Mouse (Mus musculus): Measurements from ENCODE around the gene Hacd3. TPM values are rescaled to one million over a fixed set of nuclear protein-coding genes. Genes with fewer than 3 reads are reported as not detected.

Hacd3 gene
- polyA plus RNA-seq (2012; rRNA removed), result 150 and 152 TPM in 2 replicates

- no peaks in the 10 kb centered on the region for H3K27me3 ChIP-seq (ENCODE audit: control insufficient read depth, insufficient read depth, low read length)
- under 1% methylated on average over 81 of the region's 81 CpGs for WGBS
- peak; percentile 95 for TF ChIP-seq POLR2A (IDR thresholded peaks at IDR 0.05; ENCODE audit: borderline replicate concordance, insufficient read depth, low read length)
- TF ChIP-seq CTCF (IDR thresholded peaks at IDR 0.05; ENCODE audit: borderline replicate concordance, insufficient read depth, low read depth, low read length), result no peak
- H3K4me3 ChIP-seq (replicated peaks; ENCODE audit: insufficient read depth, low read depth, low read length), result peak within 1 kb of the TSS; percentile 96
- peak within 1 kb of the TSS; percentile 86 for H3K27ac ChIP-seq (ENCODE audit: insufficient read depth, low read length)
- peak; percentile 90 to 93 for DNase-seq
- peaks cover 13% of the 10 kb centered on the region for H3K4me1 ChIP-seq (ENCODE audit: control insufficient read depth, insufficient read depth, low read length)
These were observed at the start of gene Hacd3 for GRCm38 (mm10) chr9:65020991-65021886. Hacd3 (minus strand) TSS chr9:65021693.

GRCm38 (mm10) chr9:65070587-65070986 is 49.1 kb upstream of the Hacd3 start:
- H3K27me3 ChIP-seq (ENCODE audit: control insufficient read depth, insufficient read depth, low read length), result no peaks in the 10 kb centered on the region
- DNase-seq, result no peak
- H3K4me1 ChIP-seq (ENCODE audit: control insufficient read depth, insufficient read depth, low read length), result no peaks in the 10 kb centered on the region
- no peak overlapping the region for H3K27ac ChIP-seq (ENCODE audit: insufficient read depth, low read length)
- TF ChIP-seq POLR2A (IDR thresholded peaks at IDR 0.05; ENCODE audit: borderline replicate concordance, insufficient read depth, low read length), result no peak
- TF ChIP-seq CTCF (IDR thresholded peaks at IDR 0.05; ENCODE audit: borderline replicate concordance, insufficient read depth, low read depth, low read length), result no peak
- WGBS, result 96% methylated on average over 3 of the region's 3 CpGs
- H3K4me3 ChIP-seq (replicated peaks; ENCODE audit: insufficient read depth, low read depth, low read length), result no peak overlapping the region

GRCm38 (mm10) chr9:65064251-65064650 is 42.8 kb upstream of the Hacd3 start:
- TF ChIP-seq CTCF (IDR thresholded peaks at IDR 0.05; ENCODE audit: borderline replicate concordance, insufficient read depth, low read depth, low read length) (no peak), POLR2A (IDR thresholded peaks at IDR 0.05; ENCODE audit: borderline replicate concordance, insufficient read depth, low read length) (no peak)
- H3K27ac ChIP-seq (ENCODE audit: insufficient read depth, low read length), result no peak overlapping the region
- DNase-seq, result no peak
- no peaks in the 10 kb centered on the region for H3K4me1 ChIP-seq (ENCODE audit: control insufficient read depth, insufficient read depth, low read length)
- H3K4me3 ChIP-seq (replicated peaks; ENCODE audit: insufficient read depth, low read depth, low read length), result no peak overlapping the region
- WGBS, result 91% methylated on average over 7 of the region's 7 CpGs
- H3K27me3 ChIP-seq (ENCODE audit: control insufficient read depth, insufficient read depth, low read length), result no peaks in the 10 kb centered on the region

GRCm38 (mm10) chr9:65050981-65051380 is 29.5 kb upstream of the Hacd3 start:
- H3K4me1 ChIP-seq (ENCODE audit: control insufficient read depth, insufficient read depth, low read length), result no peaks in the 10 kb centered on the region
- TF ChIP-seq CTCF (IDR thresholded peaks at IDR 0.05; ENCODE audit: borderline replicate concordance, insufficient read depth, low read depth, low read length) (no peak), POLR2A (IDR thresholded peaks at IDR 0.05; ENCODE audit: borderline replicate concordance, insufficient read depth, low read length) (no peak)
- no peaks in the 10 kb centered on the region for H3K27me3 ChIP-seq (ENCODE audit: control insufficient read depth, insufficient read depth, low read length)
- no peak overlapping the region for H3K27ac ChIP-seq (ENCODE audit: insufficient read depth, low read length)
- no peak for DNase-seq
- 95% methylated on average over 3 of the region's 3 CpGs for WGBS
- no peak overlapping the region for H3K4me3 ChIP-seq (replicated peaks; ENCODE audit: insufficient read depth, low read depth, low read length)

- no peaks in the 10 kb centered on the region for H3K4me1 ChIP-seq (ENCODE audit: control insufficient read depth, insufficient read depth, low read length)
- no peak for DNase-seq
- WGBS, result 95% methylated on average over 5 of the region's 5 CpGs
- H3K27me3 ChIP-seq (ENCODE audit: control insufficient read depth, insufficient read depth, low read length), result no peaks in the 10 kb centered on the region
- H3K27ac ChIP-seq (ENCODE audit: insufficient read depth, low read length), result no peak overlapping the region
- TF ChIP-seq POLR2A (IDR thresholded peaks at IDR 0.05; ENCODE audit: borderline replicate concordance, insufficient read depth, low read length), result no peak
- no peak for TF ChIP-seq CTCF (IDR thresholded peaks at IDR 0.05; ENCODE audit: borderline replicate concordance, insufficient read depth, low read depth, low read length)
- no peak overlapping the region for H3K4me3 ChIP-seq (replicated peaks; ENCODE audit: insufficient read depth, low read depth, low read length)
These were observed 27.9 kb upstream of the Hacd3 start for GRCm38 (mm10) chr9:65049422-65049821.

GRCm38 (mm10) chr9:65046993-65047392 is 25.5 kb upstream of the Hacd3 start:
- WGBS, result 78% methylated on average over 1 of the region's 1 CpGs
- TF ChIP-seq POLR2A (IDR thresholded peaks at IDR 0.05; ENCODE audit: borderline replicate concordance, insufficient read depth, low read length), result no peak
- TF ChIP-seq CTCF (IDR thresholded peaks at IDR 0.05; ENCODE audit: borderline replicate concordance, insufficient read depth, low read depth, low read length), result no peak

GRCm38 (mm10) chr9:65041430-65041829 is 19.9 kb upstream of the Hacd3 start:
- Histone ChIP-seq H3K4me3 (replicated peaks; ENCODE audit: insufficient read depth, low read depth, low read length) (no peak overlapping the region), H3K27ac (ENCODE audit: insufficient read depth, low read length) (no peak overlapping the region), H3K4me1 (ENCODE audit: control insufficient read depth, insufficient read depth, low read length) (no peaks in the 10 kb centered on the region), H3K27me3 (ENCODE audit: control insufficient read depth, insufficient read depth, low read length) (no peaks in the 10 kb centered on the region)
- TF ChIP-seq POLR2A (IDR thresholded peaks at IDR 0.05; ENCODE audit: borderline replicate concordance, insufficient read depth, low read length), result no peak
- 0 out of 2 replicates have a peak, but pooled peaks have one; percentile 9 for TF ChIP-seq CTCF (IDR thresholded peaks at IDR 0.05; ENCODE audit: borderline replicate concordance, insufficient read depth, low read depth, low read length)
- WGBS, result 96% methylated on average over 5 of the region's 5 CpGs
- DNase-seq, result no peak

More at GRCm38 (mm10) chr9:65046993-65047392, 25.5 kb upstream of the Hacd3 start:
- H3K4me1 ChIP-seq (ENCODE audit: control insufficient read depth, insufficient read depth, low read length), result no peaks in the 10 kb centered on the region
- no peak for DNase-seq
- no peaks in the 10 kb centered on the region for H3K27me3 ChIP-seq (ENCODE audit: control insufficient read depth, insufficient read depth, low read length)
- no peak overlapping the region for H3K27ac ChIP-seq (ENCODE audit: insufficient read depth, low read length)
- no peak overlapping the region for H3K4me3 ChIP-seq (replicated peaks; ENCODE audit: insufficient read depth, low read depth, low read length)

- no peak overlapping the region for H3K4me3 ChIP-seq (replicated peaks; ENCODE audit: insufficient read depth, low read depth, low read length)
- DNase-seq, result no peak
- no peaks in the 10 kb centered on the region for H3K27me3 ChIP-seq (ENCODE audit: control insufficient read depth, insufficient read depth, low read length)
- H3K4me1 ChIP-seq (ENCODE audit: control insufficient read depth, insufficient read depth, low read length), result no peaks in the 10 kb centered on the region
- no peak for TF ChIP-seq CTCF (IDR thresholded peaks at IDR 0.05; ENCODE audit: borderline replicate concordance, insufficient read depth, low read depth, low read length)
- TF ChIP-seq POLR2A (IDR thresholded peaks at IDR 0.05; ENCODE audit: borderline replicate concordance, insufficient read depth, low read length), result no peak
- no peak overlapping the region for H3K27ac ChIP-seq (ENCODE audit: insufficient read depth, low read length)
- WGBS, result 68% methylated on average over 8 of the region's 8 CpGs
These were observed 15.4 kb upstream of the Hacd3 start for GRCm38 (mm10) chr9:65036861-65037260.

Data from cerebellum, adult 2 months (tissue).